Mouse (Mus musculus): ENCODE data around the gene Cep112.
"Not testable (repeated sequence)": the region's sequence is repeated elsewhere in the genome, so short reads cannot be mapped to it uniquely, and the experiment has no call there.

Cep112 gene

GRCm38 (mm10) chr11:108809626-108810025, 384.6 kb downstream of the Cep112 start:
- DNase-seq: no peak

GRCm38 (mm10) chr11:108821771-108822170, 396.8 kb downstream of the Cep112 start:
- no peak for DNase-seq

GRCm38 (mm10) chr11:108822257-108822656, 397.3 kb downstream of the Cep112 start:
- DNase-seq: peak; percentile 15

GRCm38 (mm10) chr11:108827321-108827720, 402.3 kb downstream of the Cep112 start:
- DNase-seq: no peak

GRCm38 (mm10) chr11:108828374-108829025, 403.5 kb downstream of the Cep112 start:
- DNase-seq: no peak

GRCm38 (mm10) chr11:108836706-108837105, 411.7 kb downstream of the Cep112 start:
- DNase-seq: no peak

- no peak for DNase-seq
Measured at GRCm38 (mm10) chr11:108840195-108840594, 415.2 kb downstream of the Cep112 start.

- DNase-seq: no peak
Measured at GRCm38 (mm10) chr11:108842765-108843164, 417.8 kb downstream of the Cep112 start.

GRCm38 (mm10) chr11:108845971-108846370, 421.0 kb downstream of the Cep112 start:
- peak; percentile 14 for DNase-seq

GRCm38 (mm10) chr11:108846479-108846878, 421.5 kb downstream of the Cep112 start:
- DNase-seq: no peak

GRCm38 (mm10) chr11:108851771-108852170, 426.8 kb downstream of the Cep112 start:
- DNase-seq: no peak

GRCm38 (mm10) chr11:108857254-108857653, 432.3 kb downstream of the Cep112 start:
- no peak for DNase-seq

GRCm38 (mm10) chr11:108857678-108858338, 432.8 kb downstream of the Cep112 start:
- DNase-seq: no peak

- no peak for DNase-seq
Measured at GRCm38 (mm10) chr11:108858339-108858804, 433.4 kb downstream of the Cep112 start.

GRCm38 (mm10) chr11:108858846-108859245, 433.9 kb downstream of the Cep112 start:
- no peak for DNase-seq

GRCm38 (mm10) chr11:108862360-108862759, 437.4 kb downstream of the Cep112 start:
- DNase-seq: no peak

- DNase-seq: no peak
Measured at GRCm38 (mm10) chr11:108865746-108866145, 440.8 kb downstream of the Cep112 start.

GRCm38 (mm10) chr11:108867538-108867937, 442.5 kb downstream of the Cep112 start:
- no peak for DNase-seq

- DNase-seq: not testable (repeated sequence)
Measured at GRCm38 (mm10) chr11:108871284-108871683, 446.3 kb downstream of the Cep112 start.

GRCm38 (mm10) chr11:108871748-108872147, 446.8 kb downstream of the Cep112 start:
- no peak for DNase-seq

- peak; percentile 42 for DNase-seq
Measured at GRCm38 (mm10) chr11:108876633-108877205, 451.7 kb downstream of the Cep112 start.

GRCm38 (mm10) chr11:108877520-108877919, 452.5 kb downstream of the Cep112 start:
- no peak for DNase-seq

- no peak for DNase-seq
Measured at GRCm38 (mm10) chr11:108880546-108880945, 455.6 kb downstream of the Cep112 start.

GRCm38 (mm10) chr11:108881662-108882061, 456.7 kb downstream of the Cep112 start:
- DNase-seq: no peak

All from kidney, postnatal 14 days (tissue).